Mouse (Mus musculus): ENCODE measurements at regions not wholly inside any gene's neighbourhood (a gene's known extent, or its start where the extent isn't known, plus 50 kb on each side); places are given as distances from the start of the nearest gene placed in this dataset.

- WGBS, result 31% methylated on average over 5 of the region's 5 CpGs
- H3K27ac ChIP-seq (ENCODE audit: low read depth, low read length), result no peak overlapping the region
- peak; percentile 54; the same call in 1 of the 2 replicates for ATAC-seq (ENCODE audit: low read depth)
These were observed 653.3 kb upstream of the Tbl1xr1 start for GRCm38 (mm10) chr3:21423139-21423538.

GRCm38 (mm10) chr3:21426538-21426937 is 649.9 kb upstream of the Tbl1xr1 start:
- no peaks in the 10 kb centered on the region for H3K9me3 ChIP-seq (ENCODE audit: control insufficient read depth, low read length)
- WGBS, result 70% methylated on average over 6 of the region's 6 CpGs
- no peak overlapping the region for H3K27ac ChIP-seq (ENCODE audit: low read depth, low read length)
- H3K9ac ChIP-seq (replicated peaks; ENCODE audit: low read depth, low read length), result no peak overlapping the region
- no peak for ATAC-seq (ENCODE audit: low read depth)
- H3K36me3 ChIP-seq (ENCODE audit: control insufficient read depth, insufficient read depth, low read length), result no peaks in the 10 kb centered on the region
- no peak overlapping the region for H3K4me3 ChIP-seq (ENCODE audit: low read depth, low read length)
- H3K27me3 ChIP-seq (ENCODE audit: control insufficient read depth, insufficient read depth, low read length), result no peaks in the 10 kb centered on the region
- no peak overlapping the region for H3K4me2 ChIP-seq (ENCODE audit: low read depth, low read length)
- H3K4me1 ChIP-seq (ENCODE audit: control insufficient read depth, insufficient read depth, low read length), result peaks cover 3% of the 10 kb centered on the region; the same call in 1 of the 2 replicates

More at GRCm38 (mm10) chr3:21423139-21423538, 653.3 kb upstream of the Tbl1xr1 start:
- Histone ChIP-seq H3K9me3 (ENCODE audit: control insufficient read depth, low read length) (no peaks in the 10 kb centered on the region), H3K9ac (replicated peaks; ENCODE audit: low read depth, low read length) (no peak overlapping the region), H3K36me3 (ENCODE audit: control insufficient read depth, insufficient read depth, low read length) (no peaks in the 10 kb centered on the region), H3K4me2 (ENCODE audit: low read depth, low read length) (no peak overlapping the region), H3K4me3 (ENCODE audit: low read depth, low read length) (no peak overlapping the region), H3K27me3 (ENCODE audit: control insufficient read depth, insufficient read depth, low read length) (no peaks in the 10 kb centered on the region), H3K4me1 (ENCODE audit: control insufficient read depth, insufficient read depth, low read length) (peaks cover 3% of the 10 kb centered on the region; the same call in 1 of the 2 replicates)

GRCm38 (mm10) chr3:21427408-21428031 is 648.9 kb upstream of the Tbl1xr1 start:
- ATAC-seq (ENCODE audit: low read depth), result no peak
- WGBS, result 52% methylated on average over 6 of the region's 6 CpGs
- no peaks in the 10 kb centered on the region for H3K27me3 ChIP-seq (ENCODE audit: control insufficient read depth, insufficient read depth, low read length)
- no peaks in the 10 kb centered on the region for H3K9me3 ChIP-seq (ENCODE audit: control insufficient read depth, low read length)
- H3K4me1 ChIP-seq (ENCODE audit: control insufficient read depth, insufficient read depth, low read length), result peaks cover 3% of the 10 kb centered on the region; the same call in 1 of the 2 replicates
- H3K27ac ChIP-seq (ENCODE audit: low read depth, low read length), result no peak overlapping the region
- H3K9ac ChIP-seq (replicated peaks; ENCODE audit: low read depth, low read length), result no peak overlapping the region
- no peak overlapping the region for H3K4me2 ChIP-seq (ENCODE audit: low read depth, low read length)
- H3K36me3 ChIP-seq (ENCODE audit: control insufficient read depth, insufficient read depth, low read length), result no peaks in the 10 kb centered on the region
- H3K4me3 ChIP-seq (ENCODE audit: low read depth, low read length), result no peak overlapping the region

- WGBS, result 23% methylated on average over 2 of the region's 2 CpGs
- ATAC-seq (ENCODE audit: low read depth), result no peak
These were observed 648.3 kb upstream of the Tbl1xr1 start for GRCm38 (mm10) chr3:21428120-21428519.

GRCm38 (mm10) chr3:21464245-21464644 is 612.2 kb upstream of the Tbl1xr1 start:
- Histone ChIP-seq H3K9ac (replicated peaks; ENCODE audit: low read depth, low read length) (no peak overlapping the region), H3K4me1 (ENCODE audit: control insufficient read depth, insufficient read depth, low read length) (no peaks in the 10 kb centered on the region), H3K27me3 (ENCODE audit: control insufficient read depth, insufficient read depth, low read length) (no peaks in the 10 kb centered on the region), H3K4me3 (ENCODE audit: low read depth, low read length) (no peak overlapping the region), H3K36me3 (ENCODE audit: control insufficient read depth, insufficient read depth, low read length) (no peaks in the 10 kb centered on the region), H3K9me3 (ENCODE audit: control insufficient read depth, low read length) (no peaks in the 10 kb centered on the region), H3K4me2 (ENCODE audit: low read depth, low read length) (no peak overlapping the region), H3K27ac (ENCODE audit: low read depth, low read length) (no peak overlapping the region)
- 83% methylated on average over 4 of the region's 4 CpGs for WGBS
- ATAC-seq (ENCODE audit: low read depth), result no peak

More at GRCm38 (mm10) chr3:21428120-21428519, 648.3 kb upstream of the Tbl1xr1 start:
- Histone ChIP-seq H3K27ac (ENCODE audit: low read depth, low read length) (no peak overlapping the region), H3K9ac (replicated peaks; ENCODE audit: low read depth, low read length) (no peak overlapping the region), H3K4me1 (ENCODE audit: control insufficient read depth, insufficient read depth, low read length) (peaks cover 3% of the 10 kb centered on the region; the same call in 1 of the 2 replicates), H3K4me2 (ENCODE audit: low read depth, low read length) (no peak overlapping the region), H3K36me3 (ENCODE audit: control insufficient read depth, insufficient read depth, low read length) (no peaks in the 10 kb centered on the region), H3K27me3 (ENCODE audit: control insufficient read depth, insufficient read depth, low read length) (no peaks in the 10 kb centered on the region), H3K4me3 (ENCODE audit: low read depth, low read length) (no peak overlapping the region), H3K9me3 (ENCODE audit: control insufficient read depth, low read length) (no peaks in the 10 kb centered on the region)

GRCm38 (mm10) chr3:21466113-21466645 is 610.3 kb upstream of the Tbl1xr1 start:
- Histone ChIP-seq H3K4me1 (ENCODE audit: control insufficient read depth, insufficient read depth, low read length) (no peaks in the 10 kb centered on the region), H3K36me3 (ENCODE audit: control insufficient read depth, insufficient read depth, low read length) (no peaks in the 10 kb centered on the region), H3K9ac (replicated peaks; ENCODE audit: low read depth, low read length) (no peak overlapping the region), H3K27me3 (ENCODE audit: control insufficient read depth, insufficient read depth, low read length) (no peaks in the 10 kb centered on the region), H3K4me2 (ENCODE audit: low read depth, low read length) (no peak overlapping the region), H3K27ac (ENCODE audit: low read depth, low read length) (no peak overlapping the region), H3K4me3 (ENCODE audit: low read depth, low read length) (no peak overlapping the region), H3K9me3 (ENCODE audit: control insufficient read depth, low read length) (no peaks in the 10 kb centered on the region)
- ATAC-seq (ENCODE audit: low read depth), result no peak; the same call in 1 of the 2 replicates
- WGBS, result 43% methylated on average over 7 of the region's 7 CpGs

- ATAC-seq (ENCODE audit: low read depth), result no peak
- WGBS, result 91% methylated on average over 4 of the region's 4 CpGs
These were observed 599.1 kb upstream of the Tbl1xr1 start for GRCm38 (mm10) chr3:21477366-21477765.

GRCm38 (mm10) chr3:21479021-21479795 is 597.2 kb upstream of the Tbl1xr1 start:
- 0 out of 2 replicates have a peak, but pooled peaks cover 6% of the 10 kb centered on the region for H3K4me1 ChIP-seq (ENCODE audit: control insufficient read depth, insufficient read depth, low read length)
- ATAC-seq (ENCODE audit: low read depth), result peak; percentile 85; the same call in 1 of the 2 replicates
- no peak overlapping the region for H3K9ac ChIP-seq (replicated peaks; ENCODE audit: low read depth, low read length)
- H3K27ac ChIP-seq (ENCODE audit: low read depth, low read length), result no peak overlapping the region
- no peaks in the 10 kb centered on the region for H3K27me3 ChIP-seq (ENCODE audit: control insufficient read depth, insufficient read depth, low read length)
- no peaks in the 10 kb centered on the region for H3K9me3 ChIP-seq (ENCODE audit: control insufficient read depth, low read length)
- no peak overlapping the region for H3K4me2 ChIP-seq (ENCODE audit: low read depth, low read length)
- no peak overlapping the region for H3K4me3 ChIP-seq (ENCODE audit: low read depth, low read length)
- no peaks in the 10 kb centered on the region for H3K36me3 ChIP-seq (ENCODE audit: control insufficient read depth, insufficient read depth, low read length)
- 36% methylated on average over 5 of the region's 5 CpGs for WGBS

More at GRCm38 (mm10) chr3:21477366-21477765, 599.1 kb upstream of the Tbl1xr1 start:
- H3K36me3 ChIP-seq (ENCODE audit: control insufficient read depth, insufficient read depth, low read length), result no peaks in the 10 kb centered on the region
- no peak overlapping the region for H3K27ac ChIP-seq (ENCODE audit: low read depth, low read length)
- no peaks in the 10 kb centered on the region for H3K27me3 ChIP-seq (ENCODE audit: control insufficient read depth, insufficient read depth, low read length)
- H3K9ac ChIP-seq (replicated peaks; ENCODE audit: low read depth, low read length), result no peak overlapping the region
- no peaks in the 10 kb centered on the region for H3K9me3 ChIP-seq (ENCODE audit: control insufficient read depth, low read length)
- H3K4me2 ChIP-seq (ENCODE audit: low read depth, low read length), result no peak overlapping the region
- no peak overlapping the region for H3K4me3 ChIP-seq (ENCODE audit: low read depth, low read length)
- 0 out of 2 replicates have a peak, but pooled peaks cover 6% of the 10 kb centered on the region for H3K4me1 ChIP-seq (ENCODE audit: control insufficient read depth, insufficient read depth, low read length)

- Histone ChIP-seq H3K36me3 (ENCODE audit: control insufficient read depth, insufficient read depth, low read length) (no peaks in the 10 kb centered on the region), H3K4me3 (ENCODE audit: low read depth, low read length) (no peak overlapping the region), H3K4me1 (ENCODE audit: control insufficient read depth, insufficient read depth, low read length) (0 out of 2 replicates have a peak, but pooled peaks cover 6% of the 10 kb centered on the region), H3K4me2 (ENCODE audit: low read depth, low read length) (no peak overlapping the region), H3K9me3 (ENCODE audit: control insufficient read depth, low read length) (no peaks in the 10 kb centered on the region), H3K27ac (ENCODE audit: low read depth, low read length) (no peak overlapping the region), H3K27me3 (ENCODE audit: control insufficient read depth, insufficient read depth, low read length) (no peaks in the 10 kb centered on the region), H3K9ac (replicated peaks; ENCODE audit: low read depth, low read length) (no peak overlapping the region)
- ATAC-seq (ENCODE audit: low read depth), result no peak
These were observed 596.6 kb upstream of the Tbl1xr1 start for GRCm38 (mm10) chr3:21479846-21480245.

Data from neural tube, embryonic 14.5 days (tissue).